Mouse (Mus musculus) cerebellum, postnatal 10 days (tissue): ENCODE results near the gene Abcb8.

Experiments used
- DNase-seq, 2 experiments: peaks; one replicate each; pipeline ENCODE4 v3.0.0; 2021; ENCODE audit warnings: mixed read lengths in 2 of 2

Gene Abcb8

DNA sequence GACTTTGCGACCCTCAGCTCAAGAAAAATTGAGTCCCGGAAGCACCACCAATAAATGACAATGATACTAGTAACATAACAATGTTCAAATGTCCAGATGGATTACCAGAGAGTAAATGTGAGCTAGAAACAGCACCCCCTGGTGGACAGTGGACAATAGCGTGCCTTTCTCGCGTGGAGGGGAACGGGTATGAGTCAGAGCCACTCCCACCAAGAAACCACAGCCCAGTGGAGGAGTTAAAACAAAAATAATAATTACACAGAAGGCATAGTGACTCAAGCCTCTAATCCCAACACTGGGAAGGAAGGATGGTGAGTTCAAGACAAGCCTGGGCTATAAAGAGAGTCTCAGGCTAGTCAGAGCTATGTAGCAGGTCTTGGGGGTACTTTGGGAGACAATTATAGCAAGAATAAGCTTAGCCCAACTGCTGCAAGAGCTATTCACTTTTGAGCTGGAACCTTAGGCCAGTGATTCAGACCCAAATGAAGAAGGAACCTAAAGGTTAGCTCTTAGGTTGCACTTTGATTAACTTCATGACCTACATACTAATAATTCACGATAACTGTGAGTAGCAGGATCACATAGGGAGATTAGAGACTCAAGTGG lies at the start of gene Abcb8:
Gene Abcb8 (plus strand): TSS at position 272 of the 606 bp plus-strand sequence.
- peak; percentile 93 to 95 for DNase-seq

DNA sequence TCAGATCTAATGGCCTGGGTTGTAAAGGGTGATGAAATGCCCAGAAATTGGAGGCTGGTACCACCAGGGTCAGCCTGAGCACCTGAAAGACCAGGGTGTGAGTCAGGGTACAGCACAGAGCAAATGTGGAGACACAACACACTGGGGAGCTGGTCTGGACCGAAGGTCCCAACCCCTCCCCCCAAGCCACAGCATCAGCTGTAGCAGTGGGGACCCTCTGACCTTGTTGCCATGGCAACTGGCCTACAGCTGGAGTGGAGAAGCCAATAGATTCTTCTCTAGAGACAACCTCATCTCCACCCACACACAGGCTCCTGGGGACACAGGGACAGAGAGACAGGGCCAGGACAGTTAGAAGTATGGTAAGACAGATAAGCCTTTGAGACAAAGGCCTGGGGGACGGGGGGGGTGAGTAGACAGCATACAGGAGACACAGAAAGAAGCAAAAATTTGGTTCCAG lies 49.5 kb upstream of the Abcb8 start:
- peak; percentile 60 for DNase-seq

DNA sequence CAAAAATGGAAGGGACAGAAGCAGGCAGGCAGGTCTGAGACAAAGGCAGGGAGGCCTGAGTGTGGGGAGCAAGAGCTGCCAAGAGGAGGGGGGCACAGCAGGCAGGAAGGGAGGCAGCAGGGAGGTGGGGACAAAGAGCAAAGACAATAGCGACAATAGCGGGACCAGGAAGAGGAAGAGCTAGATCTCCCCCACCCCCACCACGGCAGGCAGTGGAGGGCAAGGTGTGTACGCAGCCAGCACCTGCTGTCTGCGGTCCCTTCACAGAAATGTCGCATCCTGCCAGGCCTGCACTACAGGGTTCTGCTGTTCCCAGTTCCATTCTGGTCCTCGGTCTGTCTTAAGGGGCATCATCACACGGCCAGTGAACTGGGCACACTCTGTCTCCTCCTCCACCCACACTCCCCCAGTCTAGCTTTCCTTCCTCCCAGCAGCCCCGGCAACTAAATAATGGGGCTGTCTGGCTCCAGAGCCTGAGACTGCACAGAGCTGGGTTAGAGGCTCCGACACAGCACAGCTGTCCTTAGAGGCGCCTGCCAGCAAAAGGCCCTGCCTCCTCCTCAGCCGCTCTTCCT lies 48.9 kb upstream of the Abcb8 start:
- peak; percentile 60 to 67 for DNase-seq

DNA sequence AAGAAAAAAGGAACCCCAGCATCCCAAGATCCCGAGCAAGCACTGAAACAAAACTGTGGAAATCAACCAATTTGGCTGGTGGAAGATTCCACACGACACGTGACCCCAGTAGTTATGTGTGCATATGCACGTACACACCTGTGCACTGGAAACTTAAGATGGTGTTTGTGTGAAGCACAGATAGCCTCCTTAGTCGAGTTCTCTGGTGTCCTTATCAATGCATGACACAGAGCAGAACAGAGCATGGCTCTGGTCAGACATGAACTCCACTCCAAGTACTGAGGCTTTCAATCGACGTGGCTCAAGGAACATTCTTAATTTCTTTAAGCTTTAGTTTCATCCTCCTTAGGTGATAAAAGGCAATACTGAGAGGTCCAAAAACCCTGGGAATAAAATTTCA lies 47.1 kb upstream of the Abcb8 start:
- DNase-seq, result no peak

DNA sequence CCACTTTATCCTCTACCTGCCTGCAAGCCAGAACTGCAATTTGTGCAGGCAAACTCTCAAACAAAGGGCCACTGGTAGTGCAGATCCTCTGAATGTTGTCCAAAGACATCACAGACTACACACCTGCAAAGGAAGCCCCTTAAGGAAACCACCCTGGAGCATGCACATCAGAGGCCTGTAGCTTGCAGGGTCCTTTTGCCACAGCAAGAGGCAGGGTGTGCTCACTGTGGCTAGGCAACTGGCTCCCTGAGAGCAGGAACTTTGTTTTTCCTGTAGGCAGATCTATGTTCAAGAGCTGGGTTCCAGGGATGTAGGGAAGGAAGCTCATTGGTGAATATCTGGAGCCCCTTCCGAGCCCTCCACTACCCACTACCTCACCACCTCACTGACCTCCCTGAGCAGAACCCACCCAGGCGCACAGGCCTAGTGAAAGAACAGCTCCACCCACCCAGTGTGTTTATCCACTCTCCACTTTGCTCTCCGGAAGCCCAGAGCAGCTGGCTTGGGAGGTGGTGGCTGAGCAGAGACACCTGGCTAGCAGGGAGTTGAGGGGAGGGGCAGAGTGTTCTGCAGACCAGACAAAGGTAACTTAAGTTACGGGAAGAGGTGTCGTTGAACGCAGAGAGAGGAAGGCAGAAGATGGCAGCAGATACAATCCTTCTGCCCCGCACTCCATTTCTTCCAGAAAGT lies 46.1 kb upstream of the Abcb8 start:
- DNase-seq, result no peak

DNA sequence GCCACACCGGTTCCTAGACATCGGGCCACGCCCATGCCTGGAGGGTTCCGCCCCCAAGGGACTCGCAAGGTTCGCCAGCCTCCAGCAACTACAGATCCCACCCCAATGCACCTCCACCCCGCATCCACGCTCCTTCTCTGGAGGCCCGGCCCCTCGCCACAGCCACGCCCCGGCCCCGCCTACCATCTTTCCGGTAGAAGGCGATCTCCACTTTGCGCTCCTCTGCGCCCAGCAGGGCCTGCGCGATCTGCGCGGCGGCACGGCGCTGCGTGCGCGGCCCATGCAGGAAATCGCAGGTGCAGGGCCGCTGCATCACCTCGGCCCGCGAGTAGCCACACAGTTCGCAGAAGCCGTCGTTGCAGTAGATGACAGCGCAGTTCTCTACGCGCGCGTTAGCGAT lies 45.3 kb upstream of the Abcb8 start:
- peak; percentile 80 to 85 for DNase-seq

DNA sequence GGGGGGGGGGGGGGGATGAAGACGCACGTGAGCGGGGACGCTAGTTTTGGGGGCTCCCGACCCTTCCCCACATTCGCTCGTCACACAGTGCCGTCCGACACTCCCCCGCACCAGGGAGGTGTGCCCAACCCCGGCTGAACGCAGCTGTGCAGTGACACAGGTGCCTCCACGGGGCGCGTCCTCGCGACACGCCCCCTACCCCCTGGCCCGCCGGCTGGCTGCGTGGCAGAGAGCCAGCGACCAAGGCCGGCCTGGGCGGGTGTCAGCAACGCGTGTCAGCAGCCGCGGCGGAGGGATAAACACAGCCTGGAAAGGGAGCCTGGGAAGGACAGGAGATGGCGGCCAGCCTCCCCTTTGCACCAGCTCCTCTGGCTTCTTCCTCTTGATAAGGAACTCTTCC lies 44.9 kb upstream of the Abcb8 start:
- peak; percentile 52 to 58 for DNase-seq

DNA sequence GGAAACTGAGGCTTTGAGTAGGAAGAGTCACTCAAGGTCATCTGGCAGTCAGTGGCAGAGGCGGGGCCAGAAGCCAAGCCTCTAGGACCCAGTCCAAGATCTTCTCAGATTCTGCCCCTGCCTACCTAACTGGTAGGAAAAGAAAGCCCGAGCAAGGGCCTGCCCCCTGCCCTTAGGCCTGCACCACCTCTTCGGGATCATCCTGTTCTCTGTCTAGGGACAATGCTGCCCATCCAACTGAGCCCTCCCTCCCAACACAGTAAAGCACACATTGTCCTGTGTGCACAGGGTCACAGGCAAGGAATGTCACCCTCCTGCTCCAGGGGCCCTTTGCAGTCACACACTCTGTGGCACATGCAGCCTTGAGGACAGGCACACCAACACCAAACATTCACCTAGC lies 43.4 kb upstream of the Abcb8 start:
- peak in 1 of 2 experiments; percentile 51 for DNase-seq

DNA sequence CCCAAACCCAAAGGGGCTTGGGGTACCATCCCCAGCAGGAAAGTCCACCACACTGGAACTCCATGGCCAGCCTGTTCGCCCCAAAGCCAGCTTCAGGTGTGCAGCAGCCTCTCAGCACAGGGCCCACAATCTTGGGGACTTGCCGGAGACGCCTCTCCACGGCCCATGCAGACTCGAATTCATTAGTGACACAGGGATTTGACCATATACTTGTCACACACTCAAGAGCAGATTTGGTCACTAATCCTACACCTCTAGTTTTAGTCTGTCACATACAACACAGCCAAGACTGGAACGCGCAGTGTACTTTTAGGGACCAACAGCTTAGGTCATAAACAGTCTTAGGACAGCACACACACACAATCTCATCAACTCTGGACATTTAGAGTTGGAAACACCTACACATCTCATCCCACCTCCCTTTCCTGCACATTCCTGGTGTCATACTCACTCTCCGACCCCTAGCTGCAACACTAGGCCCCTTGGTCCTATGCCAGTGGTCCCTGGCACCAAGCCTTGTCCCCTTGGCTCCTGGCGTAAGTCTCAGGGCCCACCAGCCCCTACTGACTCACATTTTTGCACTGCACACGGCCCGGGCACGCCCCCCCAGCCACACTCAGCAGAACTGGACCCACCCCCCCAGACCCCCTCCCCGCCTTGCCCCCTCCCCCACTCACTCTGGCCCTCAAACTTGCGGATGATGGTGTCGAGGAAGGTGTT lies 42.8 kb upstream of the Abcb8 start:
- DNase-seq, result peak; percentile 65 to 70

DNA sequence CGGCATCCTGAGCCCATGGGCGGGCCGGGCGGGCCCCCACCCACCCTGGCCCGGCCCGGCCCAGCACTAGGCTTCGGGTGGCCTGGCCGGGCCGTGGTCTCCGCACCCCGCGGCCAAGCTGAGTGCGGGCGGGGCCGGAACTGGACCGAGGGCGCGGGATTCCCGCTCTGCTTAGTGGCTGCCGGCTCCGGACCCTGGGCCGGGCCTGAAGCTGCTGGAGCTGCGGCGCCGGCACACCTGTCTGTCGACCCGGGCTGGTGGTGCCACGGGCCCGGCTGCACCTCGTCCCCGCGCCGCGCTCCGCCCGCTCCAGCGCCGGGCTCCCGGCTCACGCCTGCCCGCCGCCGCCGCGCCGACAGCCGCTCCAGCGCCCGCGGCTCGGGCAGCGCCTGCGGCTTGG lies 42.2 kb upstream of the Abcb8 start, which contains the start of gene Kcnh2:
Gene Kcnh2 (minus strand): TSS at position 327 of the 400 bp plus-strand sequence.
- no peak for DNase-seq

DNA sequence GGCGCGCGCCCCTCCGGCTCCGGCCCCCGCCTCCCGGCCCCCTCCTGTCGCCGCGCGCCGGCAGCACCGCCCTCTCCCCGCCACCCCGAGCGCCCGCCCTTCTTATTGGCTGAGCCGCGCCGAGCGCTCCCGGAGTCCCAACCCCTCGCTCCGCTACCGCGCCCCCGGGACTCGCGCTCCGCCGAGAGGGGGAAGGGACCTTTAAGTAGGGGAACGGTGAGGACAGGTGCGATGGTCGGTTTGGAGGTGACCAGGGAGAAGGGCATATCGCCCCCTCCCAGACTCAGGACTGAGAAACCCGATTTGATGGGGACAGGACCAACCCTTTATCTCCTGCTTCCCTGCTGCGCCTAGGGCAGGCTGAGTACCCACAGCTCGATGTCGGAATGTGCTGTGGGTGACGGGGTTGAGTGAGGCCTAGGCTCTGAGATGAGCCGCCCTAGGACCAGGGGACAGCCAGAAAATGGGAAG lies 41.7 kb upstream of the Abcb8 start:
- DNase-seq, result peak; percentile 93 to 96

DNA sequence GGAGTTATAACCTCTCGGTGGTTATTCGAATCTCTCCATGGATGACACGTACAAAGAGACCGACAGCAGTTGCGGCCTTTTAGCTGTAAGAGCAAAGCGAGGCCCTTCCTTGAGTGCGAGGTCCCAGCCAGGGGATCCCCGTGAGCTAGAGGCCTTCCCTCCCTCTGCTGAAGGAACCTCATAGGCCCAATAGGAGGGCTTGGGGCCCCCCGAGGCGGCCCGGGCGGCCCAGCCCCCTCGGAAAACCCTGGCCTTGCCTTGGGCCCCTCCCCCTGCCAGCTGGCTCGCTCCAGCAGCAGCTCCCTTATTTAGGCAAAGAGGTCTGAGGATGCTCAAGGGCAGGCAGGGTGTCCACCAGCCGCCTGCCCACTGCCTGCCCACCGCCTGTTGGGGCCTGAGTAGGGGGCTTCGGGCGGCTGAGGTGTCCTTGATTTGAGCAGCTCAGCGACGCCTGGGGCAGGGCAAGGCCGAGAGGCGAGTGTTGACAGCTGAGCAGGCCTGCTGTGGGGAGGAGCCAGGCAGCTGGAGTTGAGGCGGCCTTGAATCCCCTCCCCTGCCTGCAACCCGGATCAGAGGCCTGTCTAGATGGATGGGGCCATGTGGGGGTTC lies 41.1 kb upstream of the Abcb8 start:
- DNase-seq, result peak; percentile 59

DNA sequence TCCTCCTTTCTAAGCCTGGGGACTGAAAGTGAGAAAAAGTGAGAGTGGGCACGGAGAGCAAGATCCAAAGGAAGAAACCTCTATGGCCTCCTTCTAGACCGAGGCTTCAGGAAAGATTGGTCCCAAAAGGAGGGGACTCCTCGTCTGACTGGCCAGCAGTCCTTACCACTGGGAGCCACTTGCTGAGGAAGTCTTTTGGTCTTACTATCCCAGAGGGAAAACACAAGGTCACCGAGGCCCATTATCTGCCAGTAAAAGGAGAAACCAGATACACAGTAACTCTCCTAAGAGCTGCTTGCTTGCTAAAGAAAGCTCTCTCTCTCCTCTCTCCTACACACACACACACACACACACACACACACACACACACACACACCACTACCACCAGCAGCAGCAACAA lies 40.1 kb upstream of the Abcb8 start:
- DNase-seq, result no peak

DNA sequence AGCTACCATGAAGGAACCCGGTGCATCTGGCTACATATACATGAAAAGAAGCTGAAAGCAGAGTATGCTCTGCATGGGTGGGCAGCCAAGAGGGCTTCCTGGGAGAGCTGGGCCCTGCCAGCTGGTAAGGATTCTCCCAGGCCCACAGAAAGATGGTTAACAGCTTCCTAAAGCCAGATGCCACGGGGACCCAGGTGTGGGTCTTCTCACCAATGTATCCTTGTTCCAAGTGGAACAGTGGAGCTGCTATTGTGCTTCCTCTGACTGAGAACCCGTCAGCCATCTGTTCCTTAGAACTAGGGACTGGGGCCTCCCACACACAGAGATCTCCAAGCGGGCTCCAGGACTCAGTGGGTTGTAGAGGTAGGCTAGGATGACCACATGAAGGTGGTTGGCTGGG lies 36.7 kb upstream of the Abcb8 start:
- DNase-seq, result no peak

DNA sequence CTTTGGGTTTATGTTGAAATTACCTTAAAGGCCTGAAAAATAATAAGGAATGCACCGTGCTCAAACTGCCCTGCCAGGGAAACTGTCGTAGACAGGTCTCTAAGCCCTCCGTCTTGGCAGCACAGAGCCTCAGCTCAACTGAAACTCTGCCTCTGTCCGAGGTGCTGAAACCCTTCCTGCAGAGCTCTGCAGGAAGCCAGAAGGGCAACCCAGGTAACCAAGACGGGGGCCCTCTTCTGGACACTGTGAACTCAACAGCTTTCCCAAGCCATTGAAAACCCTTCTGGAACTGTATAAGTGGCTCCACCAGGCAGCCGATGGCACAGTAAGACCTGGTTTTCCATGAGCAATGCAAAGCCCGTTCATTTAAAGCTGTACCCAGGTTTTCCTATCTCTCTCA lies 36.0 kb upstream of the Abcb8 start:
- peak in 1 of 2 experiments; percentile 56 for DNase-seq

DNA sequence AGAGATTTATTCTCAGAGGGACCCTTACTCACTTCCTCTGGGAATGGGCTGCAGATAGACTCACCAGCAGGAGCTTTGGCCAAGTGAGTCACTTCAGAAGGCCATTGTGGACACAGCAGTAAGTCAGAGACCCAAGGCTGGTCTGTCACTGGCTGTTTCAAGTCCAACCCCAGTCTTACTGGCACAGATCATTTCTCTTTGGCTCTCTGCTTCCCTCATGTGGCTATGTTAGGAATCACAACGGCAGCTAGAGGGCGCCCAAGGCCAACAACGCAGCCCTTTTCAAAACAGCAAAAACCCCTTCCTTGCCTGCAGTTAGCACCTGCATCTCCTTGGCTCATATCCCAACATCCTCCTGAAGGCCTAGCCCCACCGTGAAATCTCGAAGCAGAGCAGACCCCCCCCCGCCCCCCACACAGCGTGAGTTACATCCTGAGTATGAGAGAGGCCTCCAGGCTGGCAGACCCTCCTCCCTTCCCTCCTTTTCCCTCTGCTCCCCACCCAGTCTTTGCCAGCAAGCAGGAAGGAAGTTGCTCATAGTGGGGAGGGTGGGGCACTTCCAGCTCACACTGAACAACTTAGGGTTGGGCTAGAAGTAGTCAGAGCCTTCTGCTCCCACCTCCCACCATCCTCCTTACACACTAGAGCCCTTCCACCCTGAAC lies 32.5 kb upstream of the Abcb8 start:
- DNase-seq, result peak; percentile 92 to 95

DNA sequence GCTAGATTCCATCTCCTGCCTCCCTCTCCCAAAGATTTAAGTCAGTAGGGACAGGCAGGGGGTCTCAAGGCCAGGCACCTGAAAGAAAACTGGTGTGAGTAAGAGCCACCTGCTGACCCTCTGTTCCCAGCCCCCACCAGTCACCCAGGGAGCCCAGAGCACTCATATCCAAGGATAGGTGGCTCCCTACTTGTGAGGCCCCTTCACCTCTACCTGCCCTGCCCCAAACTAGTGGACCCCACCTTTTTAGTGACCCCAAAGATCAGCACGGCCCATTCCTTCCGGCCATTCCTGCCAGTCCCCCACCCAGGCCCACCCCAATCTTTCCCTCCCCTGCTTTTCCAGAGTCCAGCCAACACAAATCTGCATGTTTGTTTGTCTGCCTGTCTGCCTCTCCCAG lies 30.0 kb upstream of the Abcb8 start:
- DNase-seq, result no peak

DNA sequence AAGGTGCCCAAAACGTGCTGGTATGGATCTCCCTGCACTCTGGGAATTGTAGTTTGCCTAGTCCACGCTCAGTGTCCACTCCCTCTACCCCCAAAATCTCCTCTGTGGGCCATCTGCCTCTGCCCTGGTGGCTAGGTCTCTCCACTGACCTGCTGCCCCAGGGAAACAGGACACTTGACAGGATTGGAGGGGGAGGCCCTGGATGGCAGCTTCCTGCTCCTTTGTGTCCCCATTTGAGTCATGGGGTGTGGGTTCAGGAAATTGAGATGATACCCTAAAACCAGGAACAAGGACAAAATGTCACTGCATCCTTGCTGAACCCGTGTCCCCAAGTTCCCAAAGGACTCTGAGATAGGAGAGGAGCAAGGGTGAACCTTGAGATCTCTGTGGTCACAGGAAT lies 29.4 kb upstream of the Abcb8 start:
- DNase-seq, result no peak

DNA sequence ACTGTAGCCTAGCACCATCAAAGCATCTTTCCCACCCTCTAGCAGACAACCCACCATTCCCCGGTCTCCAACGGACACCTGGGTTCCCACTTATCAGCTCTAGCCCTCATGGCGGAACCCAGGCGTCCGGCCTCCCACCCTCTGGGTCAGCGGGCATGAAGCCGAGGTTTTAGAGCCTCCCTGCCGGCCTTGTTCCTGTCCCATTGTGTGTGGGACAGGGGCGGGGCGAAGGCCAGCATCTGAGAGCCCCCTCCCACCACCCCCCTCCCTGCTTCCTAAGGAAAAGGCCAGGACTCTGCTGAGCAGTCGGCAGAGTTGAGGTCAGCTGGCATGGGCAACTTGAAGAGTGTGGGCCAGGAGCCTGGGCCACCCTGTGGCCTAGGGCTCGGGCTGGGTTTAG lies 29.0 kb upstream of the Abcb8 start, which contains the start of gene Nos3:
Gene Nos3 (plus strand): TSS at position 303 of the 400 bp plus-strand sequence.
- DNase-seq, result no peak

DNA sequence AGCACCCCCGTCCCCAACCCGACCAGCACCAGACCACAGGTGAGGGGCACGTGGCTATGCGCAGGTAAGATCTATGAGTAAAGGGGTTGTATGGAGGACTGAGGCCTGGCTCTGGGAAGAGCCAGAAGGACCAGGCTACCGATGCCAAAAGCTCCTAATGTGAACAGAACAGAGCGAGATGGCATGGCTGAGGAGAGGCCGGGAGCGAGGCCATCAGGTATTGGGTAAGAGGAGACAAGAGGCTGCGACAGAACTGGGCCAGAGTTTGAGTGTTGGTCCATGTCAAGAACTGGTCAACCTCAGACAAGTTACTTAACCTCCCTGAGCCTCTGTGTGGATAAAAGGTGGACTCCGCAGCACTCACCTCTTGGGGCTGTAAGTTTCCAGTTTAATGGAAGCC lies 28.5 kb upstream of the Abcb8 start:
- no peak for DNase-seq

DNA sequence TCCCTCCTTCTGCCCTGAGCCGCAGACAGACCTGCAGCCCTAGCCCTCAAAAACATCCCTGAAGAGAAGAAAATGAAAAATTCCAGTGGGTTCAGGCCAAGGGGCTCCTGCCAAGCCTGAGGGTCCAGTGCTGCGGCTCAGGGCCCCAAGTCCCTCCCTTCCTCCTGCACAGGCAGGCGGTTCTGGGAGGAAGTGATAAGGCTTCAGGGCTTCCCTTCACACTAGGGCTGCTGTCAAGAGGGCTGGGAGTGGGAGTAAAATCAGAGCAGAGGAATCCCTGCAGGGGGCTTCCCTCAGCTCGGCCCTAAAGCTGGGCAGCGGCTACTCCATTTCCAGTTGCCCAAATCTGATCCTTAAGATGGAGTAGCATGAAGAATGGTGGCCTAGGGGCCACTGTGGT lies 27.9 kb upstream of the Abcb8 start:
- no peak for DNase-seq

DNA sequence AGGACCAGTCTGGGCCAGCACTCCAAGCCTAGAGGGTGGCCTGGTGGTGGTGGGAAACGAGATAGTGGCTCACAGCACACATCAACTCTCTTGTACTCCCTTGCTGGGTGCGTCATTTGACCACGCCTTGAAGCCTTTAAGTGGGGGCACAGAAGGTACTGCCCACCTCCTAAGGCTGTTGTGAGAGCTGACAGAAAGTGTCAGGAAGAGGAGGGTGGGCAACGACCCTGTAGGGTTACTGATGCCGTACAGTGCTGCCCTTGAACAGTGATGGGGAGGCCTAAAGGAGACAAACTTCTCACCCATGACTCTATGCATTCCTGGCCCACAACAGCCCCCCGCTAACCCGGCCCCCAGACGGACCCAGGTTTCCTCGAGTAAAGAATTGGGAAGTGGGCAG lies 27.0 kb upstream of the Abcb8 start:
- no peak for DNase-seq
